Mouse (Mus musculus) midbrain, embryonic 16.5 days (tissue): ENCODE data around the gene Gm8334. TPM values are rescaled to one million over a fixed set of nuclear protein-coding genes. Genes with fewer than 3 reads are reported as not detected.
"Not testable (repeated sequence)": the region's sequence is repeated elsewhere in the genome, so short reads cannot be mapped to it uniquely, and the experiment has no call there.

ENCODE experiments used
- ATAC-seq: fragments of 200-750 bp; cut with Nextera tagmentation; 2 replicates; pipeline ENCODE4 v1.8.0; 2017; ENCODE audit warnings: moderate TSS enrichment
- H3K27ac ChIP-seq: fragments of 300-500 bp; sonication (generic); 2 replicates; pipeline ENCODE4 v1.5.1; 2014; ENCODE audit warnings: mild to moderate bottlenecking, low read length, mixed read lengths
- H3K27me3 ChIP-seq: fragments of 300-500 bp; sonication (generic); 2 replicates; pipeline ENCODE4 v1.6.1; 2014; ENCODE audit warnings: low read depth, low read length, mixed read lengths; ENCODE audit not compliant: control insufficient read depth, insufficient read depth
- H3K36me3 ChIP-seq: fragments of 300-500 bp; sonication (generic); 2 replicates; pipeline ENCODE4 v1.6.1; 2014; ENCODE audit warnings: mild to moderate bottlenecking, low read length, moderate library complexity, mixed read lengths; ENCODE audit not compliant: control insufficient read depth, insufficient read depth
- H3K4me1 ChIP-seq: fragments of 300-500 bp; sonication (generic); 2 replicates; pipeline ENCODE4 v1.6.1; 2014; ENCODE audit warnings: mild to moderate bottlenecking, low read length, mixed read lengths; ENCODE audit not compliant: control insufficient read depth, insufficient read depth
- H3K4me2 ChIP-seq: fragments of 300-500 bp; sonication (generic); 2 replicates; pipeline ENCODE4 v1.6.1; 2014; ENCODE audit warnings: mild to moderate bottlenecking, low read length, mixed read lengths
- H3K4me3 ChIP-seq: fragments of 300-500 bp; sonication (generic); 2 replicates; pipeline ENCODE4 v1.5.1; 2014; ENCODE audit warnings: low read depth, mild to moderate bottlenecking, low read length, moderate library complexity, mixed read lengths
- H3K9ac ChIP-seq: fragments of 300-500 bp; sonication (generic); 2 replicates; pipeline ENCODE4 v1.6.1; 2014; ENCODE audit warnings: low read depth, low read length, mixed read lengths
- H3K9me3 ChIP-seq: fragments of 300-500 bp; sonication (generic); replicated peaks from 2 replicates; pipeline ENCODE4 v1.6.1; 2014; ENCODE audit warnings: mild to moderate bottlenecking, low read length, mixed read lengths; ENCODE audit not compliant: control insufficient read depth, poor library complexity, severe bottlenecking
- WGBS: fragments of 180-500 bp; shearing (Covaris S2); extraction: QIAGEN DNeasy Blood & Tissue Kit; methylation state at CpG from one replicate; pipeline ENCODE4 v1.1.7; 2014; 5-methylcytosine and 5-hydroxymethylcytosine counted together
- polyA plus RNA-seq: library from polyadenylated mRNA; unstranded; fragments of >200 nt; fragmentation: Nextera tagmentation; extraction: Ambion mirVana; gene quantifications from 2 replicates; pipeline ENCODE4 v1.2.1, GENCODE M21; 2015

The Gm8334 gene
- not detected in 2 replicates for polyA plus RNA-seq

- H3K36me3 ChIP-seq, H3K9ac ChIP-seq, H3K9me3 ChIP-seq, ATAC-seq, H3K4me2 ChIP-seq, H3K27ac ChIP-seq, H3K4me3 ChIP-seq, H3K4me1 ChIP-seq, H3K27me3 ChIP-seq: not testable (repeated sequence)
- 91% methylated on average over 2 of the region's 7 CpGs for WGBS
Observed at GRCm38 (mm10) chrX:148615053-148615452, at the start of gene Gm8334. Gene Gm8334, minus strand, starts transcription at chrX:148615153.

DNA sequence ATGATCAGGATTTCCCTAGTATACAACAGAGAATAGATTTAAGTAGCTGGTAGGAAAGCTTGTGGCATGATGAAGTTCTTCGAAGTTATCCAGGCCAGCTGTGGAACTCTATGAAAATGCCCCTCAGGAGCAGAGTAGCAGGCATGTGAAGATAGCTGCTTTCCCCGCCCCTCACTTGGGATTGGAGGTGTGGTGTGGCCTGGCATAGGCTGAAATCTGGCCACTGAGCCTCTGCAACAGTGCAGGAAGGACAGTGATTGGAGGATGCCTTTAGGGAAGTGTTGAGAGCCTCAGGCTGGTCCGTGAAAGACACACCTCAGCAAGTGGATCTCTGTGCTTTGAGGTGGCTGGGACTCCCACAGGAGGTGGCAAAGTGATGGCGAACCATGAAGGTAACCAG lies 48.3 kb upstream of the Gm8334 start, which contains the start of gene Gm15127:
TSS of gene Gm15127 (plus strand) at position 301 of the 400 bp plus-strand sequence.
- H3K27ac ChIP-seq, H3K4me2 ChIP-seq: not testable (repeated sequence)
- 80% methylated on average over 1 of the region's 4 CpGs for WGBS

More for the DNA sequence above, 48.3 kb upstream of the Gm8334 start, which contains the start of gene Gm15127:
- not testable (repeated sequence) for H3K9ac ChIP-seq, ATAC-seq, H3K4me3 ChIP-seq, H3K4me1 ChIP-seq, H3K27me3 ChIP-seq, H3K36me3 ChIP-seq, H3K9me3 ChIP-seq

Other genes starting within 250 kb of the Gm8334 start
- not detected in 2 replicates for gene Gm15114, start 126.2 kb downstream of the Gm8334 start, polyA plus RNA-seq
- gene Gm15127, start 48.4 kb upstream of the Gm8334 start, polyA plus RNA-seq, result not detected in 2 replicates
- gene Luzp4, start 242.5 kb upstream of the Gm8334 start, polyA plus RNA-seq, result not detected in 2 replicates